Mouse (Mus musculus) cerebellum, adult 18-20 months (tissue): ENCODE data around the gene Gm17093.
"Not testable (repeated sequence)": the region's sequence is repeated elsewhere in the genome, so short reads cannot be mapped to it uniquely, and the experiment has no call there.

Experiments
- DNase-seq, 2 experiments: peaks; one replicate each; pipeline ENCODE4 v3.0.0; 2021

Gene Gm17093

GRCm38 (mm10) chr14:44517976-44518375, at the start of gene Gm17093:
Gene Gm17093 (plus strand): TSS chr14:44518276.
- DNase-seq: not testable (repeated sequence)

- DNase-seq: not testable (repeated sequence)
Observed at GRCm38 (mm10) chr14:44492163-44492562, 25.9 kb upstream of the Gm17093 start, which contains the start of gene BC061237. Gene BC061237 (plus strand): TSS chr14:44492463.

GRCm38 (mm10) chr14:44547961-44548360, 29.9 kb downstream of the Gm17093 start:
- not testable (repeated sequence) for DNase-seq
